Mouse (Mus musculus): ENCODE measurements around the gene Tcl1. TPM values are rescaled to one million over a fixed set of nuclear protein-coding genes. Genes with fewer than 3 reads are reported as not detected.
"Not testable (repeated sequence)": the region's sequence is repeated elsewhere in the genome, so short reads cannot be mapped to it uniquely, and the experiment has no call there.

Gene Tcl1
- total RNA-seq, 2 experiments from 2014 or later = not detected

DNA sequence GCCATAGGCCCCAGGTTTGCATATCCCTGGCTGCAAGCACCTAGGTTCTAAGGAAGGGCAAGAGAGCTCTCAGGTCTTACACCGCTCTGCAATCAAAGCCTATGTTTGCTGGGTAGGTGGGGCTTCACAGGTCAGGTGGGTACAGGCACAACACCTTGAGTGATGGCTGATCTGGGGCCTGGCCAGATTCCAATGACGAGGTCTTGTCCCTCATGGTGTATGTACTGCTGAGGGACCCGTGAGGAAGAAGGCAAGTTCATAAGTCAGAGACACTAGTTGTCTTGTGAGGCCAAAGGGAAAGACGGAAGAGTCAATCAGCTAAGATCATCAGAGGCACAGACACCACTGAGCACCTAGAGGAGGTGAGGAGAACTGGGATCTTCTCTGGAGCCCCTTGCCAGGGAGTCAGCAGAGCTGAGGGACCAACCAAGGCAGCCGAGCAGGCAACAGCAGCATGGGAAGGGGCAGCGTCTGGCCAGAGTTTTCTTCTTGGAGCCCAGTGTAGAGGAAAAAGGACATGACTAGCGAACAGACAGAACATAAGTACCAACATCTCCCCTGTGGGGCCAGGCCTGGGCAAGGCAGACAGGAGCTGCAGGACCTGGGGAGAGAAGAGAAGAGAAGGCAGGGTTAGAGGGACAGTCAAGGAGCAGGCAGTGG, 5.4 kb downstream of the Tcl1 start:
- intact Hi-C loops (cut with DNase I) = no loop called here
- no peak for TF ChIP-seq CTCF (IDR thresholded peaks at IDR 0.05)
- no peak for DNase-seq
- Histone ChIP-seq H3K27ac (no peak overlapping the region), H3K4me3 (no peak overlapping the region)

DNA sequence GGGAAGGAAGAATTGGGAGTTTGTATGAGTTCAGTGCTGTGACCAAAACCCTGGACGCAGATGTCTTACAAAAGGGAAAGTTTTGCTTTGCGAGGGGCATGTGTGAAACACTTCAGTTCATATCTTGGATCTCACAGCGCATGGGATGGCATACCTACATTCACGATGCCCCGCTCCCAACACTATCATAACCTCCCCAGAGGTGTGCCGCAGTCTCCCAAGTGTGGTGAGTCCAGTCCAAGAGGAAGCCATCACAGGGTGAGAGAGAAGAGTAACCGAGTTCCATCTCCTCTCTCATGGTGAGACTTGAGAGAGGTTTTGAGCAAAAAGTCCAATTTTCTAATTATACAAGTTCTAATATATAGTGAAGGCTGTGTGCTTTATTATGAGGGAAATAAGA, 13.4 kb downstream of the Tcl1 start:
- DNase-seq = no peak
- no peak for TF ChIP-seq CTCF (IDR thresholded peaks at IDR 0.05)
- no peak overlapping the region for H3K27ac ChIP-seq
- intact Hi-C loops (cut with DNase I) = no loop called here
- H3K4me3 ChIP-seq = no peak overlapping the region

DNA sequence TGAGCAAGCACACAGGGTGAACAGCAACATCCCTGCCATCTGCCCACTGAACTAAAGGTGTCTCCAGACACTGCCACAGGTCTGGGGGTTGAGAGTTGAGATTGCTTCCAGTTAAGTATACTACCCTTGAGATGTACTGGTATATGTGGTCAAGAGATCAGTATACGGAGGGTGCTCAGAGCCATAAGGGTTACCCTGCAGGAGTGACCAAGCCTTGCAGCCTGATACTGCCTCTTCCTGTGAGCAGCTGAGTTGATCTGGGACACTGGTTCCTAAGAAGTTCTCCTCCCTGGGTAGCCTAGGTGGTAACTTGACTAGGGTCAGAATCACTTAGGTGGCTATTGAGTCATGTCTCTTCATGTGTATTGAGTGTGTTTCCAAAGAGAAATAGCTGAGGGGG, 14.2 kb downstream of the Tcl1 start:
- TF ChIP-seq CTCF (IDR thresholded peaks at IDR 0.05) = no peak
- intact Hi-C loops (cut with DNase I) = no loop called here
- DNase-seq = no peak
- Histone ChIP-seq H3K4me3 (no peak overlapping the region), H3K27ac (no peak overlapping the region)

DNA sequence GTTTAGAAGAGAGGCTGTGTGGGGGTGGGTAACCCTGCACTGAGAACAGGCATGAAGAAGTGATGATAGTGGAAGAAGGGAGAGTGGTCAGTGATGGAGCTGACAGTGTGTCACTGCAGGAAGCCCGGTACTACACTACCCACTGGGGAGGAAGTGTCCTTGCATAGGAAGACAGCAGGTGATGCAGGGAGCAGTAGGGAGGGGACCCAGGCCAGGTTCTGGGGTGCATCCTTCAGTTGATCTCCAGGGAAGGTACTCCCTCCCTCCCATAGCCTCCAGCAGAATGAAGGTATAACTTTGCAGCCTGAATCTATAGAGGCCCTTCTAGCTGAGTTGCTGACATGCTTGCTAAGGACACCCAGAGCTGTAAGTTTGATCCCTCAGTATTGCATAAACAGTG, 15.5 kb downstream of the Tcl1 start:
- Histone ChIP-seq H3K27ac (no peak overlapping the region), H3K4me3 (no peak overlapping the region)
- intact Hi-C loops (cut with DNase I) = no loop called here
- TF ChIP-seq CTCF (IDR thresholded peaks at IDR 0.05) = no peak
- DNase-seq = no peak

DNA sequence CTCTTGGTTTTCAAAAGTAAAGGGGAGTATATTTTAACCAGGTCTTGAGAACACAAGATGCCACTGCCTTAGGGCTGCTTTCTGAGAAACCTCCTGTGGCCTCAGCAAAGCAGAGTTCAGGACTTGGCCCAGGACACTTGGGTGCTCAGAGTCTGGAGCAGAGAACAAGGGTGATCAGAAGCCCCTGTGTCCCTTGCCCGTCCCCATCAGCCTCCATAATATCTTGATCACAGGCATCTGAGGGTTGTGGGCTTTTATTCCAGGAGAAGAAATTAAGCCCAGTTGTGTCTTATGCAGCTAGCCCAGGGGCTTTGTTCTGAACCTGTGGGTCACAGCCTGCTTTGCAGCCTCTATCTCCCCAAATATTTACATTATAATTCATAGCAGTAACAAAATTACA, 20.9 kb downstream of the Tcl1 start, which contains the start of gene Tcl1b4:
Tcl1b4 (plus strand) TSS at position 301 of the 400 bp plus-strand sequence.
- H3K27ac ChIP-seq; DNase-seq; H3K4me3 ChIP-seq; intact Hi-C loops (cut with DNase I): not testable (repeated sequence)

DNA sequence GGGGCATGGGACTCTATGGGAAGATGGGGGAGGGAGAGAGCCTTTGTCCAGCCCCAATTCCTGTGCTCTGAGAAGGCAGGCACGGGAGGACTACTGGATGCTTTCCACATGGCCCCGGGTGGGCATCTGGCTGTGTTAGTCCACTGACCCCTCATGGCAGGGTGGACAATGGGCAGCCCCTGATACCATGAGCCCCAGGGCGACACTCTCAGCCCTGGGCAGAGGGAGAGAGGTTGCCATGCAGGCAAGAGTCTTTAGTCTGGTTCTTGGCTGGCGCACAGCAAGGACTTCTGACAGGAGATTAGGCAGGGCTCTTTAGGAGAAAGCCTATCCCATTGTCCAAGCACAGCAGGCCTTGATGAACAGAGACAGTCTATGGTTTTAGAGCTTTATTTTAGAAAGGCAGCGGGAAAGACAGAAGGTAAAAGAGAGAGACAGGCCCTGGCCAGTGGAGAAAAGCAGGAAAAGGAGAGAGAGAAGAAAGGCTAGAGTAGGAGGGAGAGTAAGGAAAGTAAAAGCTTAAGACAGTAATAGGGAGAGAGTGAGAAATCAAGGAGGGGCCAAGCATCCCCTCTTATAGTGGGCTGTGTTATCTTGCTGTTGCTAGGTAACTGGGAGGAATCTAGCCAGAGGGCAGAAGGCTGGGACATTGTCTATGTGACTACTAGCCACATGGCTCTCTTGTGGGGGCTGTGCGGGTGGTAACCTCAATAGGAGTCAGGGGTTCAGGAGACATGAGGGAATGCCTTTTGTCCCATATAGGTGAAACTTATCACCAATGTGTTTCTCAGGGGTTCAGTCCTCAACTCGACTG, 22.7 kb downstream of the Tcl1 start:
- H3K4me3 ChIP-seq; DNase-seq; H3K27ac ChIP-seq; intact Hi-C loops (cut with DNase I): not testable (repeated sequence)

DNA sequence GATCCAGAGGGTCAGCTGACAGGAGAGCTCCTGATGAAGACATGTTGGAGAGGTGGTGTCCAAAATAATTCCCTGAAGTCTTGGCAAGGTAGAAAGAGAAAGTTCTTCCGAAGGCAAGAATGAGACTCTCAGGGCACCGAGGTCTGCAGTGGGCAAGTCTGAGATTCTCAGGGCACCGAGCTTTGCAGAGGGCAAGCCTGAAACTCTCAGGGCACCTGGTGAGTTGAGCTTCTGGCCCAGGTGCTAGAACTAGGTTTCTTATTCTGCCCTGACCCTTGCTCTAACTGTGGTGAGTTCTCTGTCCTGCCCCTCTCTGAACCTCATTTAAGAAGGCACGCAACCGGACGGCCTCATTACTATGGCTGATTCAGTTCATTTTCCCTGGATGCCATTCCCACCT, 31.9 kb downstream of the Tcl1 start, which contains the start of gene Tcl1b3:
Tcl1b3 (plus strand) TSS at position 301 of the 400 bp plus-strand sequence.
- intact Hi-C loops (cut with DNase I); H3K4me3 ChIP-seq; DNase-seq: not testable (repeated sequence)

DNA sequence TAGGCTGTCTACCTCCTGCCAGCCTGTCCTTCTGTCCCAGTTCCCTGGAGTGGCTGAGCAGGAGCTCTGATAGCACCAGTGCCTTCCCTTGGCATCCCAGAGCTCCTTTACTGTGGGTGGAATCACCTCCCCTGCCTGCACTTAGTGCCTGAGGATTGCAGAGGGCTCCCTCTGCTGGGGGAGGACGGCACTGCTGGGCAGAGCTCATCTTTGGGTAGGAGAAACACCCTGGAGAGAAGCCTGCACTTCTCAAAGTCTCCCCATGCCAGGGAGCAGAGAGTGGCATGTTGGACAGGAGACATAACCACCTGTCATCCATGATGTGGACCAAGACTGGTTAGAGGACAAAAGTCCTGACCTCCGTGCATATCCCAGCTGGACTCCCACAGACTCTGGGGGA, 33.6 kb downstream of the Tcl1 start:
- H3K27ac ChIP-seq; DNase-seq; H3K4me3 ChIP-seq; intact Hi-C loops (cut with DNase I): not testable (repeated sequence)
- peak; percentile 43 for TF ChIP-seq CTCF (IDR thresholded peaks at IDR 0.05)

More for the DNA sequence above, 31.9 kb downstream of the Tcl1 start, which contains the start of gene Tcl1b3:
- H3K27ac ChIP-seq = not testable (repeated sequence)

DNA sequence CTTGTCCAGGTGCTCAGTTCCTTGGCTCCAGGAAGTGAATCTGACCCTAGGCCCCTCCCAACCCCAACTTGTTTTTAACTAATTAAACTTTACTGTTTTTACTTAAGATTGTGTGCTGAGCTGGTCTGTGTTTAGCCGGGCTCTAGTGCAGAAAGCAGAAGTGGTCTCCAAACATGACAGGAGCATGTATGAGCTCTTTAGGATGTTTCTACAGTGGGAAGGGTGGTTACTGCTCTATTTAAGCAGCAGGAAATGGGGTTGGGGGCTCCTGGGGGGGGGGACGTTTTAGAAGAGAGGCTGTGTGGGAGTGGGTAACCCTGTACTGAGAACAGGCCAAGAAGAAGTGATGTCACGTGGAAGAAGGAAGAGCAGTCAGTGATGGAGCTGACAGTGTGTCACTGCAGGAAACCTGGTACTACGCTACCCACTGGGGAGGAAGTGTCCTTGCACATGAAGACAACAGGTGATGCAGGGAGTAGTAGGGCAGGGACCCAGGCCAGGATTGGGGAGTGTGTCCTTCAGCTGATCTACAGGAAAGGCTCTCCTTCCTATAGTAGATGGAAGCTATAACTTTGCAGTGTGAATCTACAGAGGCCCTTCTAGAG, 41.5 kb downstream of the Tcl1 start:
- DNase-seq; intact Hi-C loops (cut with DNase I); H3K27ac ChIP-seq; H3K4me3 ChIP-seq: not testable (repeated sequence)

DNA sequence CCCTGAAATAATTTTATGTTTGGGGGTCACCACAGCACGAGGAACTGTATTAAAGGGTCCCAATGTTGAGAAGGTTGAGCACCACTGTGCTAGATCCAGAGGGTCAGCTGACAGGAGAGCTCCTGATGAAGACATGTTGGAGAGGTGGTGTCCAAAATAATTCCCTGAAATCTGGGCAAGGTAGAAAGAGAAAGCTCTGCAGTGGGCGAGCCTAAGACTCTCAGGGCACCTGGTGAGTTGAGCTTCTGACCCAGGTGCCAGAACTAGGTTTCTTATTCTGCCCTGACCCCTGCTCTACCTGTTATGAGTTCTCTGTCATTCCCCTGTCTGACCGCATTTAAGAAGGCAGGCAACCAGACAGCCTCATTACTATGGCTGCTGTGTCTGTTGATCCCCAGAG, 46.5 kb downstream of the Tcl1 start, which contains the start of gene Tcl1b5:
Tcl1b5 (plus strand) TSS at position 301 of the 400 bp plus-strand sequence.
- H3K4me3 ChIP-seq; intact Hi-C loops (cut with DNase I); DNase-seq; H3K27ac ChIP-seq: not testable (repeated sequence)

DNA sequence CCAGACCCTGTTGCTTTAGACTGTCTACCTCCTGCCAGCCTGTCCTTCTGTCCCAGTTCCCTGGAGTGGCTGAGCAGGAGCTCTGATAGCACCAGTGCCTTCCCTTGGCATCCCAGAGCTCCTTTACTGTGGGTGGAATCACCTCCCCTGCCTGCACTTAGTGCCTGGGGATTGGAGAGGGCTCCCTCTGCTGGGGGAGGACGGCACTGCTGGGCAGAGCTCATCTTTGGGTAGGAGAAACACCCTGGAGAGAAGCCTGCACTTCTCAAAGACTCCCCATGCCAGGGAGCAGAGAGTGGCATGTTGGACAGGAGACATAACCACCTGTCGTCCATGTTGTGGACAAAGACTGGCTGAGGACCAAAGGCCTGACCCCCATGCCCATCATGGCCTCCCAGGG, 48.3 kb downstream of the Tcl1 start:
- intact Hi-C loops (cut with DNase I) = loop anchor here (5.0 kb wide), 1 partner anchor 122 kb away; no protein-coding TSS in a partner anchor

DNA sequence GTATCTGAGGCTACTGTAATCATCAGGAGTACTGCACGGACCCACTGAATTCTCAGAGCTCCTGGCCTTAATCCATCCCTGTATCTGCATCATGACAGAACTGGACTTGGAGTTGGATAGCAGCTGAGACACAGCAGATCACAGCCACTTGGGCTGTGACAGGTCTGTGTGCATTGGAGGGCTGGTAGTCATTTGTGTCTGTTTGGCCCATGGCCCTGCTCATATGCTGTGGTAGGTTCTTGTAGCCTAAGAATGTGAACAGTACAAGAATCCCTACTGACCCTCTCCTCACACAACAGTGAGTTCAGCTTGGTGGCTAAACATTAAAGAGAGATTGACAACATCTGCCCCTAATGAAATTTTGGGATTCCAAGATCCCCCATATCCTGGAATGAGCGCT, 49.2 kb downstream of the Tcl1 start:
- no peak for DNase-seq
- no peak overlapping the region for H3K4me3 ChIP-seq
- no peak for TF ChIP-seq CTCF (IDR thresholded peaks at IDR 0.05)
- intact Hi-C loops (cut with DNase I) = loop anchor here (5.0 kb wide), 1 partner anchor 121 kb away; no protein-coding TSS in a partner anchor
- no peak overlapping the region for H3K27ac ChIP-seq

More for the DNA sequence above, 48.3 kb downstream of the Tcl1 start:
- H3K27ac ChIP-seq, H3K4me3 ChIP-seq: not testable (repeated sequence)
- DNase-seq = peak; percentile 59
- peak; percentile 55 for TF ChIP-seq CTCF (IDR thresholded peaks at IDR 0.05)

Other genes with a start within 250 kb of the Tcl1 start
- 1 to 10 TPM; 4.1 to 4.7 TPM for gene Syne3, start 213.0 kb downstream of the Tcl1 start, total RNA-seq (2021)
- gene Glrx5, start 190.1 kb downstream of the Tcl1 start, total RNA-seq (2021) = 10 to 100 TPM; 57.2 to 72.1 TPM
- gene Tcl1b2, start 76.8 kb downstream of the Tcl1 start, total RNA-seq (2021) = not detected
- not detected for gene Tcl1b1, start 63.1 kb downstream of the Tcl1 start, total RNA-seq (2021)
- gene Tcl1b5, start 46.4 kb downstream of the Tcl1 start, total RNA-seq (2021) = not detected
- not detected for gene Tcl1b3, start 31.8 kb downstream of the Tcl1 start, total RNA-seq (2021)
- gene Tcl1b4, start 20.8 kb downstream of the Tcl1 start, total RNA-seq (2021) = not detected
- gene Tunar, start 111.1 kb upstream of the Tcl1 start, total RNA-seq (2021) = not detected
- gene D430019H16Rik, start 231.1 kb upstream of the Tcl1 start, total RNA-seq (2021) = under 1 TPM; 0.22 to 0.26 TPM